Mouse (Mus musculus) heart, embryonic 16.5 days (tissue): ENCODE measurements around the gene Parvb. TPM values are rescaled to one million over a fixed set of nuclear protein-coding genes. Genes with fewer than 3 reads are reported as not detected.

ENCODE experiments used
- ATAC-seq: fragments of 200-750 bp; cut with Nextera tagmentation; replicated peaks from 2 replicates; pipeline ENCODE4 v1.8.0; 2017; ENCODE audit warnings: moderate number of reproducible peaks; ENCODE audit not compliant: insufficient read depth, low FRiP score; ENCODE audit errors: extremely low read depth
- H3K27ac ChIP-seq: fragments of 300-500 bp; sonication (generic); 2 replicates; pipeline ENCODE4 v1.5.1; 2014; ENCODE audit warnings: mild to moderate bottlenecking, low read length, control low read depth, moderate library complexity
- H3K27me3 ChIP-seq: fragments of 300-500 bp; sonication (generic); 2 replicates; pipeline ENCODE4 v1.6.1; 2014; ENCODE audit warnings: low read length, mixed read lengths; ENCODE audit not compliant: control insufficient read depth, insufficient read depth
- H3K36me3 ChIP-seq: fragments of 300-500 bp; sonication (generic); 2 replicates; pipeline ENCODE4 v1.6.1; 2014; ENCODE audit not compliant: control insufficient read depth, insufficient read depth
- H3K4me1 ChIP-seq: fragments of 300-500 bp; sonication (generic); 2 replicates; pipeline ENCODE4 v1.6.1; 2014; ENCODE audit warnings: low read length, mixed read lengths; ENCODE audit not compliant: control insufficient read depth, insufficient read depth
- H3K4me2 ChIP-seq: fragments of 300-500 bp; sonication (generic); 2 replicates; pipeline ENCODE4 v1.6.1; 2014; ENCODE audit warnings: low read depth, mild to moderate bottlenecking, control low read depth, low read length
- H3K4me3 ChIP-seq: fragments of 300-500 bp; sonication (generic); 2 replicates; pipeline ENCODE4 v1.5.1; 2014; ENCODE audit warnings: mild to moderate bottlenecking, control low read depth, low read length
- H3K9ac ChIP-seq: fragments of 300-500 bp; sonication (generic); 2 replicates; pipeline ENCODE4 v1.6.1; 2014; ENCODE audit warnings: low read length, control low read depth
- H3K9me3 ChIP-seq: fragments of 300-500 bp; sonication (generic); replicated peaks from 2 replicates; pipeline ENCODE4 v1.6.1; 2016; ENCODE audit warnings: low read length; ENCODE audit not compliant: control insufficient read depth
- WGBS: fragments of 180-500 bp; shearing (Covaris S2); extraction: QIAGEN DNeasy Blood & Tissue Kit; methylation state at CpG from one replicate; pipeline ENCODE4 v1.1.7; 2014; 5-methylcytosine and 5-hydroxymethylcytosine counted together
- polyA plus RNA-seq: library from polyadenylated mRNA; unstranded; fragments of >200 nt; fragmentation: Nextera tagmentation; extraction: Ambion mirVana; gene quantifications from 2 replicates; pipeline ENCODE4 v1.2.1, GENCODE M21; 2015

Gene Parvb
- polyA plus RNA-seq, 1 experiment from 2014 or later: 15.5 TPM

DNA sequence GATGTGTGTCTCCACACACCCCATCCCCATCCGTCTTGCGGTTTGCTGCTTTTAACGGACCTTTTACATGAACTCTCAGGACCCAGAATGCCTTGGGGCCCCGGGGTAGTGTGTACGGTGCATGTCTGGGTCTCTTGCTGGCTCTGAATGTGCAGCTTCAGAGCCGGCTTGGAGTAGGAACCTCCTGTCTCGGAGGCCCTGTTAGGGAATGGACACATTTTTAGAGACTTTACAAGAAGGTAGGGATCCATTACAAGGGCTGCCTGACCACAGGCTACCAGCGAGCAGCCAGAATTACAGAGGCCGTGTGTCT, 81.7 kb downstream of the Parvb start:
- H3K4me3 ChIP-seq: no peak overlapping the region
- no peaks in the 10 kb centered on the region for H3K36me3 ChIP-seq
- WGBS: 44% methylated on average over 9 of the region's 9 CpGs
- H3K4me1 ChIP-seq: peaks cover 27% of the 10 kb centered on the region
- H3K27me3 ChIP-seq: no peaks in the 10 kb centered on the region
- no peak overlapping the region for H3K4me2 ChIP-seq
- H3K9me3 ChIP-seq: no peaks in the 10 kb centered on the region
- ATAC-seq: peak; percentile 21; the same call in 1 of the 2 replicates
- no peak overlapping the region for H3K9ac ChIP-seq
- peak overlapping the region; percentile 61 for H3K27ac ChIP-seq

GRCm38 (mm10) chr15:84314420-84315080, 82.7 kb downstream of the Parvb start:
- Histone ChIP-seq H3K9me3 (no peaks in the 10 kb centered on the region), H3K4me2 (no peak overlapping the region), H3K9ac (no peak overlapping the region), H3K27me3 (no peaks in the 10 kb centered on the region), H3K4me3 (no peak overlapping the region), H3K4me1 (peaks cover 27% of the 10 kb centered on the region), H3K36me3 (no peaks in the 10 kb centered on the region), H3K27ac (peak overlapping the region; percentile 61)
- 57% methylated on average over 18 of the region's 18 CpGs for WGBS
- no peak for ATAC-seq

DNA sequence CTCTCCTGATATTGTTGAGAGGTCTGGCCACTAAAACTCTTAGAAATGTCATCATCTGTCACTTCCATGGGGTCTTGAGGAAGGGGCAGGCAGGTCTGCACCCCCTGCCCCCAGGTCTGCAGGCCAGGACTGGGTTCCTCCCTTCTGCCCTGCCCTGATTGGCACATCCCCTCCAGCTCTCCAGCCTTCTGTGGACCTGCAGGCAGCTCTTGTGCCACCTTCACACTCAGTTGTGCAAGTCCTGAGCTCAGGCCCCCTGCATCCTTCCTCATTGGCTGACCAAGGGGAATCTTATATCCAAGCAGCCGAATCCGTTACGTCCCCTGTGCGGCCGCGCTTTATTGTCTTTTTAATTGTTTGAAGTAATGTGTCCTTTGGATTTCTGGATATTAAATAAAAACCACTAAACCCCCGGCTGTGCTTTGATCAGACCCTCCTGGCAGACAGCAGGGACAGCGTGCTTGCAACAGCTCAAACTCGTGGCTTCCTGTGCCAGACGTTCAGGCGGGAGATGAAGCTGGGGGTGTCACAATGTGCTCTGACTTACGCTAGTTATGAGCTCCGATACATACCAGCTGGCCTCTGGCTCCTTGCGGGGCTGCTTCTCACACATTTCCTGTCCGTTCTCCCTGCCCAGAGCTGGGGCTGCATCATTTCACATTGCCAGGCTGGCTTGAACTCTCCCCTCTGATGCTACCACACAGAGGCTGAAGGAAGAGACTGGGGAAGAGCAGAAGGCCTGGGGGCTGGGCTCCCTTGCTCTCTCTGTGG, 83.6 kb downstream of the Parvb start:
- Histone ChIP-seq H3K27ac (no peak overlapping the region; the same call in 1 of the 2 replicates), H3K4me1 (peaks cover 22% of the 10 kb centered on the region), H3K4me3 (no peak overlapping the region), H3K9ac (no peak overlapping the region), H3K36me3 (no peaks in the 10 kb centered on the region), H3K4me2 (no peak overlapping the region), H3K9me3 (no peaks in the 10 kb centered on the region), H3K27me3 (no peaks in the 10 kb centered on the region)
- no peak for ATAC-seq
- 62% methylated on average over 15 of the region's 15 CpGs for WGBS

- 81% methylated on average over 4 of the region's 4 CpGs for WGBS
- Histone ChIP-seq H3K27me3 (no peaks in the 10 kb centered on the region), H3K4me1 (no peaks in the 10 kb centered on the region), H3K27ac (no peak overlapping the region), H3K36me3 (no peaks in the 10 kb centered on the region), H3K9ac (no peak overlapping the region), H3K9me3 (no peaks in the 10 kb centered on the region), H3K4me2 (no peak overlapping the region), H3K4me3 (no peak overlapping the region)
- ATAC-seq: no peak
Measured at GRCm38 (mm10) chr15:84319393-84319792, 87.5 kb downstream of the Parvb start.

- no peak overlapping the region for H3K9ac ChIP-seq
- WGBS: 63% methylated on average over 8 of the region's 8 CpGs
- no peak overlapping the region for H3K4me3 ChIP-seq
- no peak overlapping the region for H3K27ac ChIP-seq
- no peaks in the 10 kb centered on the region for H3K36me3 ChIP-seq
- no peaks in the 10 kb centered on the region for H3K4me1 ChIP-seq
- H3K9me3 ChIP-seq: no peaks in the 10 kb centered on the region
- H3K4me2 ChIP-seq: no peak overlapping the region
- H3K27me3 ChIP-seq: peaks cover 3% of the 10 kb centered on the region; the same call in 1 of the 2 replicates
- ATAC-seq: no peak
Measured at GRCm38 (mm10) chr15:84321544-84322174, 89.8 kb downstream of the Parvb start.

DNA sequence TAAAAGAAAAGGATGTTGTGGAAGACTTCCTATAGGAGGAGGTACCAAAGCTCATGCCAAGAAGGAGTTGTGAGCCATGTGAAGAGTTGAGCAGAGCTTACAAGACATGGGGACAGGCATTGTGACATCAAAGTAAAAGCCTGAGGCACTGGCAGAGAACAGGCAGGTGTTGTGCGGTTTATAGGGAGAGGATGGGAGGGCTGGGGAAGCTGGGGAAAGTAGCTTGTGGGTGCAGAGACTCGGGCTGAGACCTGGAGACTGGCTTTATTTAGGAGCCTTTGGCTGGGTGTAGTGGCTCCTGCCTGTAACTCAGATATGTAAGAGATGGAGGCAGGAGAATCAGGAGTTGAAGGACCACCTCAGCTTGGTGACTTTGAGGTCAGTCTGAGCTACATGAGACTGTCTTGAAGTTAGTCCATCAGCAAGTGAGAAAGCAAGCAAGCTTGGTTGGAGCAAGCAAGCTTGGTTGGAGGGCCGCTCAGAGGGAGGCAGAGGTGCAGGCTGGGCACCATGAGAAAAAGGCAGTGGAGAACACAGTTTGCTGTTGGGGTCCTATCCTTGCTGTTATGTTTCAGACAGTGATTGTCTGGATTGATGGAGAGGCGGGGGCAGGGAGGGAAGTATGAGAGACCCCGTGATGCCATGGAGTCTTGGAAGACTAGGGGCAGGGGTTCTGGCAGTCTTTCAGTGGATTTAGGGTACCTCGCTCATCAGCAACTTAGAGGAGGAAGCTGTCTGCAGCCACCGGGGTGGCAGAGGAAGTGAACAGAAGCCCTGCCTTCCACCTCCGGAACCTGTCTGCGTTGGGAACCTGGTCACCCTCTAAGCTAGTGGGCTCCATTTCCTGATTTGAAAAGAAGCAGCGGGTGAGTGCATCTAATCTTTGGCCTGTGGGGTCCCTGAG, 92.4 kb downstream of the Parvb start, which contains the start of gene Parvg:
Gene Parvg (plus strand): TSS at position 61 of the 904 bp plus-strand sequence.
- WGBS: 69% methylated on average over 10 of the region's 10 CpGs

DNA sequence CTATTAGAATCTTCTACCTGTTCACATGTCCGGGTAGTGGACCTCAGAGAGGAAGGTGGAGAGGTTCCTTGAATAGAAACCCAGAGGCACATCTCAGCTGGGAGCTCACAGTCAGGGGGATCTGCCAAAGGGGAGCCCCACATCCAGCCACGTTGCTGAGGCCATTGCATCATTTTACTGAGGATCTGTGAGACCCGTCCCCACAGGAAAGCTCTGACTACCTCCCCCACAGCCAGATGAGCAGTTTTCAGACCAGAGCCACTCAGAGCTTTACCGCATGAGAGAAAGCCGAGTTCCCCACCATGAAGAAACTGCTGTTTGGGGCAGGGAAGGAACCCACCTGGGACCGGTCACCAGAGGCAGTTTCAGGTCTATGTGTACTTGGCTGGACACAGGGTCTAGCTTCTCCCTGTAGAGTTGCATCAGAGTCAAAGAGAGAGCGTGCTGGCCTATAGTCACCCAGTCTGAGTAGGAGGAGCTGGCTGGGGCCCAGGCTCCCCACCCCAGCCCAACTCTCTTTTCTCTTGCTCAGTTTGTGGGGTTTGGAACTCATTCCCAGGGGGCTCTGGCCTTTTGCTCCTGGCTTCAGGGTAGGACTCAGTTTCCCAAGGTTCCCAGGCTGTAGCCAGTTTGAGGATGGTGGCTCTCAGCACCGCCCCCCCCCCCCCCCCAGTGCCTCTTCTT, 93.2 kb downstream of the Parvb start:
- Histone ChIP-seq H3K9ac (peak overlapping the region; percentile 60), H3K4me2 (peak overlapping the region; percentile 40)
- ATAC-seq: no peak

More for the DNA sequence above, 92.4 kb downstream of the Parvb start, which contains the start of gene Parvg:
- Histone ChIP-seq H3K36me3 (no peaks in the 10 kb centered on the region), H3K27ac (peak within 1 kb of the TSS; percentile 57; the same call in 1 of the 2 replicates), H3K27me3 (peaks cover 3% of the 10 kb centered on the region; the same call in 1 of the 2 replicates), H3K4me1 (no peaks in the 10 kb centered on the region), H3K4me2 (peak within 1 kb of the TSS; percentile 31), H3K9ac (peak within 1 kb of the TSS; percentile 60), H3K9me3 (no peaks in the 10 kb centered on the region), H3K4me3 (peak within 1 kb of the TSS; percentile 46)
- ATAC-seq: no peak

DNA sequence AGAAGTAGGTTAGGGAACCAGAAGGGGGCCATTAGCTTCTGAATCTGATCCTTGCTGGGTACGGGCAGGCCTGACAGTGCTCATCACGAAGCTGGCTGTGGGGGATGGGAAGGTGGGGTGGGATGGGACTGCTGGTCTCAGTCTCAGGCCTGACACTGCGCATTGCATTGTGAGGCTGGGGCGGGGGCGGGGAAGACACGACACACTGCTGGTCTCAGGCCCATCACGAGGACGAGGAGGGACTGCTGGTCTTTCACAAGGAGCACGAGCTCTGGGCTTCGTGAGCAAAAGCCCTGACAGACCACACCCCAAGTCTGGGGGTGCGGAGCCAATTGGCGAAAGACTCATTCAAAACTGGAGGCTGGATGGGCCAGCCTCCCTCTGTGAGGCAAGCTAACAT, 93.9 kb downstream of the Parvb start:
- peaks cover 3% of the 10 kb centered on the region; the same call in 1 of the 2 replicates for H3K27me3 ChIP-seq
- H3K27ac ChIP-seq: no peak overlapping the region
- 46% methylated on average over 12 of the region's 12 CpGs for WGBS
- peak overlapping the region; percentile 40 for H3K4me2 ChIP-seq
- H3K4me1 ChIP-seq: 0 out of 2 replicates have a peak, but pooled peaks cover under 1% of the 10 kb centered on the region
- 0 out of 2 replicates have a peak overlapping the region, but pooled peaks have one; percentile 60 for H3K9ac ChIP-seq
- peak overlapping the region; percentile 46 for H3K4me3 ChIP-seq
- ATAC-seq: no peak
- H3K36me3 ChIP-seq: no peaks in the 10 kb centered on the region
- H3K9me3 ChIP-seq: no peaks in the 10 kb centered on the region

More for the DNA sequence above, 93.2 kb downstream of the Parvb start:
- WGBS: 49% methylated on average over 8 of the region's 8 CpGs
- Histone ChIP-seq H3K27me3 (peaks cover 3% of the 10 kb centered on the region; the same call in 1 of the 2 replicates), H3K9me3 (no peaks in the 10 kb centered on the region), H3K36me3 (no peaks in the 10 kb centered on the region), H3K27ac (peak overlapping the region; percentile 57; the same call in 1 of the 2 replicates), H3K4me3 (peak overlapping the region; percentile 46), H3K4me1 (no peaks in the 10 kb centered on the region)
